Mouse (Mus musculus) megakaryocyte, embryonic 14.5 days (primary cell): ENCODE results near the gene Rtn4rl1.

Source experiments
- FLI1 ChIP-seq: IDR thresholded peaks from 2 replicates; pipeline ENCODE4 v1.6.1; 2012; ENCODE audit warnings: low read length, inconsistent platforms, mixed read lengths
- GATA1 ChIP-seq: IDR thresholded peaks from 3 replicates; pipeline ENCODE4 v1.6.1; 2012; ENCODE audit warnings: mixed read lengths, low read length, inconsistent platforms, borderline replicate concordance

GRCm38 (mm10) chr11:75255330-75255729, 61.7 kb downstream of the Rtn4rl1 start:
- no peak for TF ChIP-seq GATA1
- TF ChIP-seq FLI1, result no peak
